Mouse (Mus musculus) naive thymus-derived CD4-positive, alpha-beta T cell, adult 2 months (primary cell): ENCODE results near the gene Gm21820.
"Not testable (repeated sequence)": the region's sequence is repeated elsewhere in the genome, so short reads cannot be mapped to it uniquely, and the experiment has no call there.

Source experiments
- DNase-seq: peaks from one replicate; pipeline ENCODE4 v3.0.0-alpha.2; 2011; ENCODE audit warnings: low read depth

Gene Gm21820

GRCm38 (mm10) chrY:5249341-5249740, at the start of gene Gm21820:
TSS of gene Gm21820 (minus strand) at chrY:5249441.
- not testable (repeated sequence) for DNase-seq
